Mouse (Mus musculus) 3T3-L1 (cell line): Measurements from ENCODE around the gene Map4k4.

ENCODE experiments used
- DNase-seq: peaks from one replicate; pipeline ENCODE4 v3.0.0-alpha.2; 2015; ENCODE audit warnings: low read depth, low spot score

The Map4k4 gene

DNA sequence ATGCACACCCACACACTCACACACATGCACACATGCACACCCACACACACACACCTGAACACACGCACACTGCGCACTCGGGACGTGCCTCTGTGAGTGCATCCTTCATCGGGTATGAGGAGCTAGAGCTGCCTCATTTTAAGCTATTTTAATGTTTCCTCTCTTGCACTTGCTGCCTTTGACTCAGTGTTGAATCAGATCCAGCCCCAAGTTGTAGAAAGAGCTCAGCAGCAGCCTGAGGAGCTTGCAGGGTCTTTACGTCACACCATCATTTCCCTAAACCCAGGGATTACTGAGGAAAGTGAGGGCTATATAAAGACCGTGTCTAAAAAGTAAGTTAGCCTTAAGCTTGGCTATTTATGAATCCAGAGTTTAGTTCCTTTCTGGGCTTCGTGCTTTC lies 62.1 kb downstream of the Map4k4 start:
- DNase-seq = no peak

GRCm38 (mm10) chr1:39963821-39964220 lies 63.1 kb downstream of the Map4k4 start:
- no peak for DNase-seq

- no peak for DNase-seq
Measured at GRCm38 (mm10) chr1:39964427-39964826, 63.7 kb downstream of the Map4k4 start.

DNA sequence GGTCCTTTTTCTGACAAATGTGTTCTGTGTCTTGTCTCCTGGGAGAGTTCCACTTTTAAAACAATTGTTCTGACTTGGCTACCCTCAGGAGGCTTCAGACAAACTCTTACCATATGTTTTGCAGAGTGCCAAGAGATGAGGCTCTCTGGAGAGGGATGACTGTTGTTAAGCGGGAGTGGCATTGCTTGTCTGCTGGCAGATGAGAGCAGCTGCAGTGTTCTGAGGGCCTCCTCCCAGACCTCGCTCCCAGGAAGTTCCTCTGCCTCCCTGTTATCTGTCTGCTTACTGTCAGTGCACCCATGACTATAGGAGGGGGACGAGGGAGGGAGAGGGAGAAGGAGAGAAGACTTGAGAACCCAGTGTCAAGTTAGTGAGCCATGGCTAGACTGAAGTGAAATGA lies 64.7 kb downstream of the Map4k4 start:
- peak; percentile 63 for DNase-seq

DNA sequence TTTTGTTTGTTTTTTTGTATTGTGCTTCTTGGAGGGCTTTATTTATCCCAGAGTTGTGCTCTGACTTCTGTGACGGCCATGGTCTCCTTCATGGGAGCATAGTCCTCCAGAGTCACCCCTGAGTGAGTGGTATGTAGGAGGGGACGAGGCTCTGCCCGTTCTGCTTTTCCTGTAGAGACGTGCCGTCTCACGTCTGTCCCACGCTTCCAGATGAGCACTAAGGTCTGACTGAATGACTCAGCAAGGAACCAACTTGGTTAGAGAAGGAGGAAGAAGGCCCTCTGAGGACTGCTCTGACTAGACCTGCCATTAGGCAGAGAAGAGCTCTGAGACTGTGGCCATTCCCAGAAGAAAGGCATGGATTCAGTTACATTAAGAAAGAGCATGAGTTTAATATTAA lies 68.3 kb downstream of the Map4k4 start:
- no peak for DNase-seq

DNA sequence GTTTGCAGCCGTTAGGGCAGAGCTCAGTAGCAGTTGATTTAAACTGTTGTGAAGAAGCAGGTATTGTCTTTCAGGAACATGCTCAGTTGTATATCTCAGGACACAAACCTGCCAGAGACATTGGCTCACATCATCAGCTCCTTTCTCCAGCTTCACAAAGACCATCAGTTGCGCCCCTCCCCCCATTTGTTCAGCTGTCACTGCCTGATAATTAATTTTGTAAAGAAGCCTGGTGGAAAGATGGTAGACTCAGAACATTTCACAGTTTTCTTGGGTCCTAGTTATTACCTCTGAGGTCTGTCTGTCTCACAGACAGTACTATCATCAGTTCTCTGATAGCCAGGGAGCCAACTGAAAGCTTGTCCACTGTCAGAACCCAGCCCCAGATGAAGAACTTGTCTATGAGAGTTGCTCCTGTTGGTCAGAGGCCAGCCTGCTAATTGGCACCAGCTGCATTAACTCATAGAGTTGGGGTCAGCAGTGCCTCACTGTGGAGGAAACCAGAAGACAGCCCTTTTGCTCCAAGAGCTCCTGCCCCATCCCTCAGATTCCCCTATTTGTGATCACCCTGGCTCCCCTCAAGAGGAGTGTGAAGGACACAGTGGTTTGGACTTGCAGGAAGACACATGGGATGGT lies 69.2 kb downstream of the Map4k4 start:
- peak; percentile 75 for DNase-seq

GRCm38 (mm10) chr1:39972411-39972810 lies 71.7 kb downstream of the Map4k4 start:
- no peak for DNase-seq

GRCm38 (mm10) chr1:39973911-39974310 lies 73.2 kb downstream of the Map4k4 start:
- DNase-seq = no peak

DNA sequence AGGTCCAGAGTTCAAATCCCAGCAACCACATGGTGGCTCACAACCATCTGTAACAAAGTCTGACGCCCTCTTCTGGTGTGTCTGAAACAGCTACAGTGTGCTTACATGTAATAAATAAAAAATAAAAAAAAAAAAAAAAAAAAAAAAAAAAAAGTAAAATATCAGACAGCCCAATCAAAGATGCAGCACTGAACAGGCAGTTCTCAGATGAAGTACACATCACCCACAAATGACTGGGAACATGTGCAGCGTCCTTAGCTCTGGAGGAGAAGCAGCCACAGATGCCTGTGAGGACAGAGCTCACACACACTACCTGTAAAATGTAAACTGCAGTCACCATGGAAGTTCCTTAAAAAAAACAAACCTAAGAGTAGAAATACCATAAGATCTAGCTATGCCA lies 74.3 kb downstream of the Map4k4 start:
- no peak for DNase-seq

- no peak for DNase-seq
Measured at GRCm38 (mm10) chr1:39976107-39976506, 75.4 kb downstream of the Map4k4 start.

DNA sequence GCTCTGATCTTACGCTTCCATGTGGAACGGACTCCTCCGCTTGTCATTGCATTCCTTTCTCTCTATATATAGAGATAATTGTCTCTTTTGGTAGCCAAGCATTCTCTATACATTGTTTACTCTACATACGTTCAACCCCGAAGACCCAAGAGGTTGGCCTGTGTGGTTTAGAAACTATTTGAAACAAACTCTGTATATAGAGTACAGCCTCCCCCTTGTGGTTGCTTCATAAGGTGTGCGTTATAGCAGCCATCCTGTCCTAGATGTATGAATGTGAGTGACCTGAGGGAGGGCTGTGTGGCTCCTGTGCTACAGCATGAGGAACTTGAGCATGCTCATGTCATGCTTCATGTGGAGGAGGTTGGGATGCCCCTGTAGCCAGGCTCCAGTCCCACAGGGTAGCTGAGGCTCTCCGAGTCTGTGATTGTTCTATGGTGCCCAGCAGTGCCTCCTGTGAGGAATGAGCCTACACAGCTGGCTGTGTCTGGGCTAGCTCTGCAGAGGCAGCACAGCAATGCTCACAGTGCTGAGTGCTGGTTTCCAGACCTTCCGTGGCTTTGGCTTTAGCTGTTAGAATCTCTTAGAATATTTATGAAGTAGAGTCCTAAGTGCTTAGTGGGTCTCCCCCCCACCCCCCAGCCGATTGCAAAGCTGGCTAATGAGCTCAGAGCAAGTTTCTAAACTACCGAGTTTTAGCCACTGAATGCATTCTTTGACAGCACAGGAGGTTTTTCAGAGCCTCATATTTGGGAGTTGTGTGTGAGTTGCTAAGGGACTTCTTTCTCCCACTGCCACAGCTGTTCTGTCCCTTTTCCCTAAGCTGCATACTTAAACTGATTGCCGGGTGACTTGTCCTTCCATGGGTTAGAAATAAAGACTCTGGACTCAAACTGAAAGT lies 76.4 kb downstream of the Map4k4 start:
- DNase-seq = peak; percentile 49

DNA sequence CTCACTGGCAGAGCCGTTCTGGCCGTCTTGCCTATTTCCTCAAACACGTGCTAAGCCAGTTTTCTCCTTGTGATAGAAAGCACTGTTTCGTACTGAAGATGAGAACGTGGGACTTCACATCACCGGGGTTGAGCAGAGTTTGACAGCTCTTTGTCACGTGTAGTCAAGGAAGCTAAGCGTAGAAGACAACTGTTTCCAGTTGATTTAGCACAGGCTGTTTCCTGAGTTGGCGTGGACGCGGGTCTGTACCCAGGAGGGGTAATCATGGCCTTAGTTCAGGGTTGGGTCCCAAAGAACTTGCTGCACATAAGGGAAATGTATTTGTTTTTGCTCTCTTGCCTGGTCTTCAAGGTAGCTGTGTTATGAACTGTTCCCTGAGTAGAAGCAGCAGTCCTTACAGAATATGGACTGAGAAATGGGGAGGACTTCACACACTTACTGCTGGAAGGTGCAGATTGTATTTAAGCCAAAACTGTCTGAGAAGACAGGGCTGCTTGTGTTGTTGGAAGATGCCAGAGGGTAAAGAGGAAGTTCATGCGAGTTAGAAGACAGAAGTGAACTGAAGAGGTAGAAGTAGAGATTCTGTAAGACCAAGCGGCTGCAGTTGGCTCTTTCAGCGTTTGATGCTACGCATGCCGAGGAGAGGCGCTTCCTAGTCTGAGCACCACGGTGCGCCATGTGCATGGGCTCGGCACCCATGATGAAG lies 78.2 kb downstream of the Map4k4 start:
- no peak for DNase-seq

GRCm38 (mm10) chr1:39980314-39981290 lies 79.9 kb downstream of the Map4k4 start:
- DNase-seq = no peak

DNA sequence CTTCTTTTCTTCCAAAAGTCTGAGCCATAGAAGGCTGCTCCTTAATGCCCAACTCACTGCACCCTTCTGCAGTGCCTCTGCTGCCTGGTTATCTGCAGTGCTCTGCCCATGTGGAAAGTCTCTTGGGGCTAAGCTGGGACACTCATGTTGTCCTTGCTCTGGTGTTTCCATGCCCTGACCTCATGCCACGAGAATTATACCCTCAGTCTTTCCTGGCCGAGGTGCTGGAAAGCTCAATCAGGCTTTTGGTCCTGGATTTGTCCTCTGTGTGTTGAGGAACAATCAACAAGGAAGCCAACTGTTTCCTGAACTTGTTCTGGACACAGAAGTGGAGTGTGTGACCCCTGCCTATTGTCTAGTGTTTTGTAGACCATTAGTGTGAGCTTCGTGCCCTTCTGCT lies 81.3 kb downstream of the Map4k4 start:
- no peak for DNase-seq

GRCm38 (mm10) chr1:39982727-39983487 lies 82.2 kb downstream of the Map4k4 start:
- peak; percentile 54 for DNase-seq

GRCm38 (mm10) chr1:39984331-39984730 lies 83.6 kb downstream of the Map4k4 start:
- no peak for DNase-seq

- no peak for DNase-seq
Measured at GRCm38 (mm10) chr1:39986820-39987219, 86.1 kb downstream of the Map4k4 start.

DNA sequence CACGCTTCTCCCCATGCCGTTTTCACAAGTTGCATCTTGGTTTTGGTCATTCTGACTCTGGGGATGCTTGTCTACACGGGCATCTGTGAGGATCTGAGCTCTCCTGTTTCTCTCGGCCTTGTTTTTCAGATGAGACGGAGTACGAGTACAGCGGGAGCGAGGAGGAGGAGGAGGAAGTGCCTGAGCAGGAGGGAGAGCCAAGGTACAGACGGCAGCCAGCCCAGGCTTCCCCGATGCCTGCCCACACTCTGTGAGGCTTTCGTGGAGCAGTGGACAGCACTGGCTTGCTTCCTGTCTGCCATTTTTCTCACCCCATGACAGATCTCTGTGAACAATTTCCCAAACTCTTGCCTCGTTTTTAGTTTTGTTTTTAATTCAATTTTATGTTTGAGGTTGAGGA lies 88.1 kb downstream of the Map4k4 start:
- DNase-seq = no peak

DNA sequence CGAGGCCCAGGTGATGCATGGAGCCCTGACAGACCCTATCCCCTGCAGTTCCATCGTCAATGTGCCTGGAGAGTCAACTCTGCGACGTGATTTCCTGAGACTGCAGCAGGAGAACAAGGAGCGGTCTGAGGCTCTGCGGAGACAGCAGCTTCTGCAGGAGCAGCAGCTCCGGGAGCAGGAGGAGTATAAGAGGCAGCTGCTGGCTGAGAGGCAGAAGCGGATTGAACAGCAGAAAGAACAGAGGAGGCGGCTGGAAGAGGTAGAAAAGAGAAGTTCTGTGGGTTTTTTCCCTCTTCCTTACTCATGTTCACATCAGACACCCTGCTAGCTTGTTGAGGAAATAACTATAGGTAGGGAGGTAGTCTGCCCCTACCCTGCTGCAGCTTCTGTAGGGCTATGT lies 89.3 kb downstream of the Map4k4 start:
- DNase-seq = no peak

GRCm38 (mm10) chr1:39993921-39994320 lies 93.2 kb downstream of the Map4k4 start:
- DNase-seq = no peak

GRCm38 (mm10) chr1:39995593-39995992 lies 94.9 kb downstream of the Map4k4 start:
- no peak for DNase-seq
